Mouse (Mus musculus) liver, embryonic 16.5 days (tissue): ENCODE measurements around the gene Ccdc171. TPM values are rescaled to one million over a fixed set of nuclear protein-coding genes. Genes with fewer than 3 reads are reported as not detected.

Experiments used
- ATAC-seq: fragments of 200-750 bp; cut with Nextera tagmentation; 2 replicates; pipeline ENCODE4 v1.8.0; 2017; ENCODE audit warnings: low read depth, mild to moderate bottlenecking, moderate number of reproducible peaks, moderate library complexity
- H3K27ac ChIP-seq: fragments of 300-500 bp; sonication (generic); 2 replicates; pipeline ENCODE4 v1.5.1; 2014; ENCODE audit warnings: mild to moderate bottlenecking, low read length
- H3K27me3 ChIP-seq: fragments of 300-500 bp; sonication (generic); 2 replicates; pipeline ENCODE4 v1.6.1; 2014; ENCODE audit warnings: low read depth, low read length, mixed read lengths; ENCODE audit not compliant: control insufficient read depth, insufficient read depth
- H3K36me3 ChIP-seq: fragments of 300-500 bp; sonication (generic); 2 replicates; pipeline ENCODE4 v1.6.1; 2014; ENCODE audit warnings: mild to moderate bottlenecking; ENCODE audit not compliant: control insufficient read depth, insufficient read depth
- H3K4me1 ChIP-seq: fragments of 300-500 bp; sonication (generic); 2 replicates; pipeline ENCODE4 v1.6.1; 2014; ENCODE audit warnings: low read depth, low read length, mixed read lengths; ENCODE audit not compliant: control insufficient read depth
- H3K4me2 ChIP-seq: fragments of 300-500 bp; sonication (generic); 2 replicates; pipeline ENCODE4 v1.6.1; 2014; ENCODE audit warnings: low read depth, low read length, mixed read lengths
- H3K4me3 ChIP-seq: fragments of 300-500 bp; sonication (generic); 2 replicates; pipeline ENCODE4 v1.5.1; 2014; ENCODE audit warnings: low read depth, mild to moderate bottlenecking, low read length
- H3K9ac ChIP-seq: fragments of 300-500 bp; sonication (generic); 2 replicates; pipeline ENCODE4 v1.6.1; 2014; ENCODE audit warnings: low read depth, low read length
- H3K9me3 ChIP-seq: fragments of 300-500 bp; sonication (generic); replicated peaks from 2 replicates; pipeline ENCODE4 v1.6.1; 2016; ENCODE audit warnings: low read length; ENCODE audit not compliant: control insufficient read depth
- WGBS: fragments of 180-500 bp; shearing (Covaris S2); extraction: QIAGEN DNeasy Blood & Tissue Kit; methylation state at CpG from one replicate; pipeline ENCODE4 v1.1.7; 2014; ENCODE audit not compliant: insufficient replicate concordance; 5-methylcytosine and 5-hydroxymethylcytosine counted together
- polyA plus RNA-seq: library from polyadenylated mRNA; unstranded; fragments of >200 nt; fragmentation: Nextera tagmentation; extraction: Ambion mirVana; gene quantifications from 2 replicates; pipeline ENCODE4 v1.2.1, GENCODE M21; 2015

The Ccdc171 gene
- polyA plus RNA-seq, 1 experiment from 2014 or later = 1.0 TPM

DNA sequence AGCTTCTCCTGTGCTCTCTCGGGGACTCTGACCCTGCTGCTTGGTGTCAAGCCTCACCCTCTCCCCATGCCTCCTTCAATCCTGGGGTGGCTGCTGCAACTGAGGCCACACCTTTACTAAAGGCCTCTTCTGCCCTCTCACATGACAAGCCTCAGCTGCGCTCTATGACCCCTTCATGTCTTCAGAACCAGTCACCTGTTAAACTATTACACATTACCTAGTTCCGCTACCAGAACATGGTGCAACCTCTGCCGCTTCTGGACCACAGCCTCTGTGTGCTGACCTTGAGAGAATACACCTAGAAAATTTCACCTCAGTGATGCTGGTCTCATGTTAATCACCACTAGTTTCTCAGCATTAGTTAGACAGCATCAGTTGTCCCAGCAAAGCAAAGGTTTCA lies 254.7 kb downstream of the Ccdc171 start:
- WGBS = 68% methylated on average over 4 of the region's 4 CpGs
- H3K27me3 ChIP-seq = no peaks in the 10 kb centered on the region

DNA sequence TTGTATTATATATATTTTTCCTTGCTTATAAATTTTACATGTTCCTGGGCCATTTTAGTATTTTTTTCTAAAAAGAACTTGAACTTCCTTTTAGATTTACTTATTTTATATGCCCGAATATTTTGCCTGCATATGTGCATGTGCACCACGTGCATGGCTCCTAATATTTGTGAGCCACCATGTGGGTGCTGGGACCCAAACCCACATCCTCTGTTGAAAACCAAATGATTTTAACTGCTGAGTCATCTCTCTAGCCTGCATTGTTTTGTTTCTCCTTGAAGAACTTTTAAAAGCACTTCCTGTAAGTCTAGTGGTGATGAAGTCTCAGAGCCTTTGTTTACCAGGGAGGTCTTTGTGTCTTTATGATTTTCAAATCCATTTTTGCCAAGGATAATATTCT lies 259.8 kb downstream of the Ccdc171 start:
- 35% methylated on average over 2 of the region's 2 CpGs for WGBS
- no peak for ATAC-seq
- no peaks in the 10 kb centered on the region for H3K36me3 ChIP-seq
- no peaks in the 10 kb centered on the region for H3K4me1 ChIP-seq
- no peak overlapping the region for H3K27ac ChIP-seq
- no peak overlapping the region for H3K4me2 ChIP-seq
- no peak overlapping the region for H3K4me3 ChIP-seq
- no peaks in the 10 kb centered on the region for H3K27me3 ChIP-seq
- H3K9me3 ChIP-seq = no peaks in the 10 kb centered on the region
- no peak overlapping the region for H3K9ac ChIP-seq

More for the DNA sequence above, 254.7 kb downstream of the Ccdc171 start:
- Histone ChIP-seq H3K36me3 (no peaks in the 10 kb centered on the region), H3K9me3 (no peaks in the 10 kb centered on the region), H3K27ac (no peak overlapping the region), H3K9ac (no peak overlapping the region), H3K4me1 (no peaks in the 10 kb centered on the region), H3K4me2 (no peak overlapping the region), H3K4me3 (no peak overlapping the region)
- ATAC-seq = no peak

- Histone ChIP-seq H3K9ac (no peak overlapping the region), H3K36me3 (no peaks in the 10 kb centered on the region)
- 60% methylated on average over 13 of the region's 13 CpGs for WGBS
These were observed 266.5 kb downstream of the Ccdc171 start for GRCm38 (mm10) chr4:83791811-83792210.

GRCm38 (mm10) chr4:83794315-83794922 lies 269.1 kb downstream of the Ccdc171 start:
- no peaks in the 10 kb centered on the region for H3K4me1 ChIP-seq
- no peaks in the 10 kb centered on the region for H3K9me3 ChIP-seq
- H3K4me2 ChIP-seq = no peak overlapping the region
- 39% methylated on average over 9 of the region's 9 CpGs for WGBS
- no peak overlapping the region for H3K9ac ChIP-seq
- ATAC-seq = no peak
- no peaks in the 10 kb centered on the region for H3K27me3 ChIP-seq
- no peaks in the 10 kb centered on the region for H3K36me3 ChIP-seq
- no peak overlapping the region for H3K4me3 ChIP-seq
- no peak overlapping the region for H3K27ac ChIP-seq

More at GRCm38 (mm10) chr4:83791811-83792210, 266.5 kb downstream of the Ccdc171 start:
- H3K4me1 ChIP-seq = no peaks in the 10 kb centered on the region
- H3K27me3 ChIP-seq = no peaks in the 10 kb centered on the region
- no peak for ATAC-seq
- no peak overlapping the region for H3K4me2 ChIP-seq
- H3K9me3 ChIP-seq = no peaks in the 10 kb centered on the region
- no peak overlapping the region for H3K4me3 ChIP-seq
- H3K27ac ChIP-seq = no peak overlapping the region

GRCm38 (mm10) chr4:83794930-83795459 lies 269.6 kb downstream of the Ccdc171 start:
- Histone ChIP-seq H3K36me3 (no peaks in the 10 kb centered on the region), H3K27ac (no peak overlapping the region), H3K4me3 (no peak overlapping the region), H3K4me2 (no peak overlapping the region), H3K4me1 (no peaks in the 10 kb centered on the region), H3K27me3 (no peaks in the 10 kb centered on the region), H3K9ac (no peak overlapping the region), H3K9me3 (no peaks in the 10 kb centered on the region)
- no peak for ATAC-seq
- WGBS = 58% methylated on average over 5 of the region's 5 CpGs

DNA sequence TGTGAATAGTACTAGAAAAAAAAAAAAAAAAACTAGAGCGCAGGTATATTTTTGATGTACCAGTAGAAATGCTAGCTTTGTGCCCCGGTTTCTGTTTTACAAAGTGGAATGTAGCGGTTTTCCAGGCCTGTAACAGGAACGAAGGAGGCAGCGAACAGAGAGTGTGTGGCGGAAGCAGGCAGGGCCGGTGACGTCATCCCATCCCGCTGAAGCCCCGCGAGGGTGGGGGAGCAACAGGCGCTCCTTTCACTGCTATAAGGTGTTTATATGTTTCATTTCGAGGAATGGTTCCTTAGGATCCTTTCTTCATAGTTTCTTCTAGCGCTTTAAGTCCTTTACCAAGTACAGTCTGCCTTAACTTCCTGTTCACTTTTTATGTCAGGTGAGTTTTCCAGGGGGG lies 272.6 kb downstream of the Ccdc171 start:
- WGBS = 69% methylated on average over 14 of the region's 14 CpGs

DNA sequence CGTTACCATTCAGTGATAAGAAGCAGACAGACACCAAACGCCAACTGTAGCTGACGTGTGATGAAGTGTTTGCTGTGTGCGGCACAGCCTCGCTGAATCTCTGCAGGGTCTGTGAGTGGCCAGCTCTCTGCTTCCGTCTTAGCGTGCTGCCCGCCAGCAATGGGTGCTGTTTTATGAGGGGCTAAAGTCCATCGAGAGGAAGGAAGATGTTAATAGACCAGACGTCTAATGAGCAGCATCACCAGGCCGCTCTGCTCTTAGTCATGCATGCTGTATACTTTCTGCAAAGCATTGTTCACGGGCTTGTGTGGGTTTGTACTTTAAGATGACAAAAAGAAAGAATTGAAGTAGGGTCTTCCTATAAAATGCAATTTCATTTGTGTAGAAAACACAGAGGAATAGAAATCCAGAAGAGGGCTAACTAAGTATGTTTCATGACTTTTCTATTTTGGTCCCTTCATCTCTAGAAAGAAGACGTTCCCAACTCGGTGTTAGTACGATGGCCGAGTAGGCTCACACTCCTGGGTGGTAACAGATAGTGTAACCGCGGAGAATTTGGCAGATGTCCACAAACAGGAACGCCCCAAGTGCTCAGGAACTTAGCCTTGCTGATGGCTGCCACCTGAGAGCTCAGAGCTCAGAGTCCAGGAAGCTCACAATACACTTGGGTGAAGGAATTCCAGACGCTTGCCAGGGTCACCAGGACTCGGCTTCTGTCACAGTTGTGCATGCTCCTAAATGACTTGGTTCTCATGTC lies 273.5 kb downstream of the Ccdc171 start:
- H3K4me2 ChIP-seq = no peak overlapping the region
- no peaks in the 10 kb centered on the region for H3K4me1 ChIP-seq

More for the DNA sequence above, 272.6 kb downstream of the Ccdc171 start:
- no peaks in the 10 kb centered on the region for H3K4me1 ChIP-seq
- no peaks in the 10 kb centered on the region for H3K36me3 ChIP-seq
- no peak overlapping the region for H3K27ac ChIP-seq
- H3K4me2 ChIP-seq = no peak overlapping the region
- H3K9me3 ChIP-seq = no peaks in the 10 kb centered on the region
- H3K9ac ChIP-seq = no peak overlapping the region
- no peak overlapping the region for H3K4me3 ChIP-seq
- H3K27me3 ChIP-seq = no peaks in the 10 kb centered on the region
- no peak for ATAC-seq

DNA sequence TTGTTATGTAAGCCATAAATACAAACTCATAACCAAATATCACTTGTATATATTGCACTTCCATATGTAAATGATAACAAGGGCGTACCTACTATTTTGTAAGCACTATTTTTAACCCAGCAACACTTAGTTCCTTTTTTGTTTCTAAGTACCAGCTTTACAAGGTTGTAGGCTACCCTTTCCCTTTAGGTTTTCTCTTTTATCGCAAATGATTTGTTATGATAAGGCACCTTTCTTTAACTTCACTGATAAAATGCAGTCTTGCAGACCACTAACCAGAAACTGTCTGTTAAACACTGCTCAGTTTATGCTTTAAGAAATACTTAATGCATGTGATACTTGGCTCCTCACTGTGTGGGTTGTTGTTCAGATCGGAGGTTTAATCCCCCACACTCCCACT lies 275.1 kb downstream of the Ccdc171 start:
- ATAC-seq = no peak
- no peaks in the 10 kb centered on the region for H3K27me3 ChIP-seq
- no peak overlapping the region for H3K4me2 ChIP-seq
- no peaks in the 10 kb centered on the region for H3K9me3 ChIP-seq
- H3K36me3 ChIP-seq = no peaks in the 10 kb centered on the region
- no peak overlapping the region for H3K27ac ChIP-seq
- no peak overlapping the region for H3K9ac ChIP-seq
- WGBS = 52% methylated on average over 3 of the region's 3 CpGs
- no peaks in the 10 kb centered on the region for H3K4me1 ChIP-seq
- H3K4me3 ChIP-seq = no peak overlapping the region

More for the DNA sequence above, 273.5 kb downstream of the Ccdc171 start:
- no peak for ATAC-seq
- 65% methylated on average over 21 of the region's 21 CpGs for WGBS
- no peak overlapping the region for H3K4me3 ChIP-seq
- no peak overlapping the region for H3K9ac ChIP-seq
- H3K27me3 ChIP-seq = no peaks in the 10 kb centered on the region
- H3K36me3 ChIP-seq = no peaks in the 10 kb centered on the region
- H3K9me3 ChIP-seq = no peaks in the 10 kb centered on the region
- no peak overlapping the region for H3K27ac ChIP-seq

GRCm38 (mm10) chr4:83816925-83817324 lies 291.6 kb downstream of the Ccdc171 start:
- Histone ChIP-seq H3K27me3 (no peaks in the 10 kb centered on the region), H3K4me1 (no peaks in the 10 kb centered on the region), H3K36me3 (no peaks in the 10 kb centered on the region), H3K4me3 (no peak overlapping the region), H3K9me3 (no peaks in the 10 kb centered on the region), H3K27ac (no peak overlapping the region), H3K4me2 (no peak overlapping the region), H3K9ac (no peak overlapping the region)
- 74% methylated on average over 4 of the region's 4 CpGs for WGBS
- no peak for ATAC-seq
